11 mouse cellular contexts compared by ENCODE assay signal in the genomic region with DNA sequence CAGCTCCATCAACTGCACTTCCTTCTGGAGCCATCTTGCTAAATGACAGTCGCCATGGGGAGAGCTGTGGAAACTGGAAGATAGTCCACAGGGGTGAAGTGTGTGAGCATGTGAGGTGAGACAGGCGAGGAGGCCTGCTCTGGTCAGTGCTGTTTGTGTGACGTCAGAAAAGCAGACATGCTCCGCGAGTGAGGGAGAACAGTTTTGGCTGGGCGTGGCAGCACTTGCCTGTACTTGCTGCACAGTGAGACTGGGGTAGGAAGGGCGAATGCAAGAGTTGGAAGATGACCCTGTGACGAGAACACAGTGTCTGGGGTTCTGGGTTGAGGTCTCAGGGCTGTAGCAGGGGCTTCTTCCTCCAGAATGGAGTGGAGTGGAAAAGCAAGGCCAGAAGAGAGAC. TPM values are rescaled to one million over a fixed set of nuclear protein-coding genes. Genes with fewer than 3 reads are reported as not detected.
DNase-seq lines count a peak whose midpoint lies in the region; ATAC-seq and TF ChIP-seq lines count a peak whose summit lies in the region.
"Had no signal": no experiment of that assay in that cellular context is flagged by ENCODE, and none has a peak within 500 bp of the region (broad histone marks: within the 10 kb centered on the region; RNA-seq: fewer than 3 reads in every experiment).

No protein-coding gene starts in this region.

- H3K4me2 ChIP-seq in heart, embryonic 11.5 days: peak overlapping the region; percentile 22; the same call in 1 of the 2 replicates
- H3K4me2 ChIP-seq in lung, embryonic 14.5 days: peak overlapping the region; percentile 46
- H3K4me2 ChIP-seq in limb, embryonic 11.5 days (ENCODE audit: low read depth, severe bottlenecking): peak overlapping the region; percentile 38

- no peaks in the 10 kb centered on the region for H3K9me3 ChIP-seq in heart, embryonic 11.5 days (replicated peaks; ENCODE audit: control insufficient read depth, low read length)
- H3K9me3 ChIP-seq in lung, embryonic 14.5 days (ENCODE audit: low read depth, low read length): no peaks in the 10 kb centered on the region
- H3K9me3 ChIP-seq in limb, embryonic 11.5 days (ENCODE audit: control insufficient read depth, low read length): no peaks in the 10 kb centered on the region

- no peak for TF ChIP-seq CTCF in lung, embryonic 14.5 days (IDR thresholded peaks at IDR 0.05; ENCODE audit: low read depth)

- no peak overlapping the region; the same call in 1 of the 2 replicates for H3K27ac ChIP-seq in heart, embryonic 11.5 days (ENCODE audit: low read depth, low read length)
- 0 out of 2 replicates have a peak overlapping the region, but pooled peaks have one; percentile 50 for H3K27ac ChIP-seq in lung, embryonic 14.5 days (ENCODE audit: low read depth)
- peak overlapping the region; percentile 80 for H3K27ac ChIP-seq in limb, embryonic 11.5 days (replicated peaks; ENCODE audit: low read depth, low read length)

- DNase-seq in heart, adult 9 months (ENCODE audit: low spot score in 2 of 2): no peak
- DNase-seq in lung, embryonic 14.5 days: no peak
- DNase-seq in lung, postnatal 14 days: no peak
- DNase-seq in ES-CJ7 (ENCODE audit: low read depth, low spot score): peak; percentile 43
- no peak for DNase-seq in limb, embryonic 11.5 days (ENCODE audit: low spot score)
- no peak for DNase-seq in gastrocnemius, adult 8-10 months (ENCODE audit: low spot score in 2 of 2)
- DNase-seq in Muller cell, postnatal 12 days (ENCODE audit: inconsistent ontology term): no peak
- DNase-seq: cerebellum, adult 11-12 months; kidney, adult 11 months; thymus, postnatal 14 days had no signal

- 78% methylated on average over 8 of the region's 8 CpGs for WGBS in heart, embryonic 11.5 days (ENCODE audit: insufficient replicate concordance)
- WGBS in lung, embryonic 14.5 days: 69% methylated on average over 8 of the region's 8 CpGs
- WGBS in limb, embryonic 11.5 days: 81% methylated on average over 8 of the region's 8 CpGs

- H3K4me3 ChIP-seq in heart, embryonic 11.5 days (ENCODE audit: low read depth, low read length): no peak overlapping the region; the same call in 1 of the 2 replicates
- peak overlapping the region; percentile 16; the same call in 1 of the 2 replicates for H3K4me3 ChIP-seq in lung, embryonic 14.5 days (ENCODE audit: low read depth, low read length)
- H3K4me3 ChIP-seq in limb, embryonic 11.5 days (ENCODE audit: low read depth, low read length): peak overlapping the region; percentile 34

- H3K27me3 ChIP-seq in heart, embryonic 11.5 days (ENCODE audit: control insufficient read depth, insufficient read depth, low read length): no peaks in the 10 kb centered on the region
- H3K27me3 ChIP-seq in lung, embryonic 14.5 days (ENCODE audit: insufficient read depth, low read length): no peaks in the 10 kb centered on the region
- H3K27me3 ChIP-seq in limb, embryonic 11.5 days (ENCODE audit: control insufficient read depth, insufficient read depth, low read length): no peaks in the 10 kb centered on the region

- ATAC-seq in heart, embryonic 11.5 days (replicated peaks; ENCODE audit: insufficient number of reproducible peaks, low FRiP score, low TSS enrichment): no peak
- no peak for ATAC-seq in lung, embryonic 14.5 days (ENCODE audit: insufficient read depth)
- ATAC-seq in limb, embryonic 11.5 days (ENCODE audit: insufficient number of reproducible peaks, low FRiP score, low TSS enrichment, low read depth): no peak

- peaks cover 18% of the 10 kb centered on the region for H3K4me1 ChIP-seq in heart, embryonic 11.5 days (ENCODE audit: control insufficient read depth, insufficient read depth, low read length)
- H3K4me1 ChIP-seq in lung, embryonic 14.5 days (ENCODE audit: insufficient read depth): peaks cover 15% of the 10 kb centered on the region
- H3K4me1 ChIP-seq in limb, embryonic 11.5 days (ENCODE audit: control insufficient read depth, insufficient read depth, low read length): peaks cover 2% of the 10 kb centered on the region; the same call in 1 of the 2 replicates

- H3K9ac ChIP-seq in heart, embryonic 11.5 days (ENCODE audit: low read depth, low read length): no peak overlapping the region
- H3K9ac ChIP-seq in lung, embryonic 14.5 days: no peak overlapping the region; the same call in 1 of the 2 replicates
- peak overlapping the region; percentile 75 for H3K9ac ChIP-seq in limb, embryonic 11.5 days (ENCODE audit: low read length)

- H3K36me3 ChIP-seq in heart, embryonic 11.5 days (ENCODE audit: control insufficient read depth, insufficient read depth, low read length): no peaks in the 10 kb centered on the region
- H3K36me3 ChIP-seq in lung, embryonic 14.5 days (ENCODE audit: insufficient read depth): peaks cover 23% of the 10 kb centered on the region; the same call in 1 of the 2 replicates
- peaks cover 5% of the 10 kb centered on the region; the same call in 1 of the 2 replicates for H3K36me3 ChIP-seq in limb, embryonic 11.5 days (ENCODE audit: control insufficient read depth, insufficient read depth, low read length)

RNA-seq across cellular contexts. Expression of a gene that starts 41.4 kb away (rescaled TPM):
- polyA plus RNA-seq in heart, embryonic 11.5 days (2014; fragmentation: Nextera tagmentation; extraction: Ambion mirVana): 223 and 234 TPM in 2 replicates
- 260 and 269 TPM in 2 replicates for polyA plus RNA-seq in lung, embryonic 14.5 days (2014; fragmentation: Nextera tagmentation; extraction: Ambion mirVana)
- polyA plus RNA-seq in limb, embryonic 11.5 days (2014; fragmentation: Nextera tagmentation; extraction: Ambion mirVana): 409 and 415 TPM in 2 replicates
- total RNA-seq in gastrocnemius, adult 8-10 months (2022): 100 to 1,000 TPM; 151 to 170 (median 165) TPM
